ENCODE assay signal across 35 mouse cellular contexts in the genomic region with DNA sequence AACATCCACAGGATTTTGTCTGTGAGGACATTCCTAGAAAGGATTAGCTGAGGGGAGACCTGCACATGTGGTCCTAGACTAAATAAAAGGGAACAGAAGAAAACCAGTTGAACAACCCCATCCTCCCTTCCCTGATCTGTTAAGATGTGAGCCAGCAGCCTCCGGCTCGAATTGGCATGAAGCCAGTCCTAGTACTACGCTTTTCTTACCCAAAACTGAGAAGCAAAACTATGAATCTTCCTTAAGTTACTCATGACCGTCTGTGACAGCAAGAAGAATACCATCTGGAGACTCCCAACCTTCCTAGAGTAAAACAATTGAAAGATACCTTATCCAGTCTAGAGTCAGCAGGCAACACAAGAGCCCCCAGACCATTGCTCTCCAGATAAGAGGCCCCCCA. TPM values are rescaled to one million over a fixed set of nuclear protein-coding genes. Genes with fewer than 3 reads are reported as not detected.
DNase-seq lines count a peak whose midpoint lies in the region; ATAC-seq and TF ChIP-seq lines count a peak whose summit lies in the region.
"Had no signal": no experiment of that assay in that cellular context is flagged by ENCODE, and none has a peak within 500 bp of the region (broad histone marks: within the 10 kb centered on the region; RNA-seq: fewer than 3 reads in every experiment).

No protein-coding gene starts in this region.

- no peak overlapping the region for H3K27ac ChIP-seq in embryonic facial prominence, embryonic 14.5 days (replicated peaks; ENCODE audit: low read depth, low read length)
- H3K27ac ChIP-seq in embryonic facial prominence, embryonic 10.5 days (replicated peaks) = no peak overlapping the region
- no peak overlapping the region for H3K27ac ChIP-seq in limb, embryonic 14.5 days (replicated peaks; ENCODE audit: low read depth, low read length)
- H3K27ac ChIP-seq in limb, embryonic 10.5 days = no peak overlapping the region
- H3K27ac ChIP-seq in stomach, embryonic 14.5 days (ENCODE audit: low read length) = no peak overlapping the region
- no peak overlapping the region for H3K27ac ChIP-seq in stomach, postnatal 0 days (replicated peaks)
- H3K27ac ChIP-seq: embryonic facial prominence, embryonic 13.5 days; hindbrain, embryonic 13.5 days; limb, embryonic 15.5 days; liver, embryonic 13.5 days; midbrain, embryonic 13.5 days; neural tube, embryonic 13.5 days; stomach, embryonic 15.5 days had no signal

- TF ChIP-seq CTCF in stomach, postnatal 0 days (IDR thresholded peaks at IDR 0.05; ENCODE audit: low read depth) = no peak

- no peak overlapping the region for H3K4me2 ChIP-seq in embryonic facial prominence, embryonic 14.5 days (ENCODE audit: low read depth, low read length)
- no peak overlapping the region for H3K4me2 ChIP-seq in limb, embryonic 14.5 days (replicated peaks; ENCODE audit: low read depth, low read length, severe bottlenecking)
- no peak overlapping the region for H3K4me2 ChIP-seq in stomach, embryonic 14.5 days (replicated peaks; ENCODE audit: low read depth, low read length)
- H3K4me2 ChIP-seq in stomach, postnatal 0 days (replicated peaks; ENCODE audit: low read depth) = no peak overlapping the region
- H3K4me2 ChIP-seq: embryonic facial prominence, embryonic 13.5 days; heart, embryonic 11.5 days; hindbrain, embryonic 13.5 days; limb, embryonic 15.5 days; liver, embryonic 13.5 days; midbrain, embryonic 13.5 days; neural tube, embryonic 13.5 days; stomach, embryonic 15.5 days had no signal

- H3K9me3 ChIP-seq in embryonic facial prominence, embryonic 14.5 days (ENCODE audit: control insufficient read depth, low read length) = no peaks in the 10 kb centered on the region
- H3K9me3 ChIP-seq in embryonic facial prominence, embryonic 10.5 days = no peaks in the 10 kb centered on the region
- H3K9me3 ChIP-seq in limb, embryonic 14.5 days (ENCODE audit: control insufficient read depth, low read length) = no peaks in the 10 kb centered on the region
- H3K9me3 ChIP-seq in limb, embryonic 10.5 days (replicated peaks) = no peaks in the 10 kb centered on the region
- H3K9me3 ChIP-seq in stomach, embryonic 14.5 days (ENCODE audit: control insufficient read depth, low read depth, low read length) = no peaks in the 10 kb centered on the region
- no peaks in the 10 kb centered on the region for H3K9me3 ChIP-seq in stomach, postnatal 0 days (ENCODE audit: control insufficient read depth, low read length)
- H3K9me3 ChIP-seq: embryonic facial prominence, embryonic 13.5 days; hindbrain, embryonic 13.5 days; limb, embryonic 15.5 days; liver, embryonic 13.5 days; midbrain, embryonic 13.5 days; neural tube, embryonic 13.5 days; stomach, embryonic 15.5 days had no signal

- no peak overlapping the region for H3K9ac ChIP-seq in embryonic facial prominence, embryonic 14.5 days (ENCODE audit: low read depth, low read length)
- no peak overlapping the region for H3K9ac ChIP-seq in limb, embryonic 14.5 days (ENCODE audit: low read depth, low read length, severe bottlenecking)
- no peak overlapping the region for H3K9ac ChIP-seq in stomach, embryonic 14.5 days (replicated peaks; ENCODE audit: low read depth, low read length)
- no peak overlapping the region for H3K9ac ChIP-seq in stomach, postnatal 0 days (ENCODE audit: low read length)
- H3K9ac ChIP-seq: embryonic facial prominence, embryonic 13.5 days; hindbrain, embryonic 13.5 days; limb, embryonic 15.5 days; liver, embryonic 13.5 days; midbrain, embryonic 13.5 days; neural tube, embryonic 13.5 days; stomach, embryonic 15.5 days had no signal

- H3K36me3 ChIP-seq in embryonic facial prominence, embryonic 14.5 days (ENCODE audit: control insufficient read depth, insufficient read depth, low read length) = no peaks in the 10 kb centered on the region
- no peaks in the 10 kb centered on the region for H3K36me3 ChIP-seq in embryonic facial prominence, embryonic 10.5 days (replicated peaks)
- no peaks in the 10 kb centered on the region for H3K36me3 ChIP-seq in limb, embryonic 14.5 days (ENCODE audit: control insufficient read depth, insufficient read depth, low read length)
- no peaks in the 10 kb centered on the region for H3K36me3 ChIP-seq in limb, embryonic 10.5 days
- H3K36me3 ChIP-seq in stomach, embryonic 14.5 days (ENCODE audit: control insufficient read depth, insufficient read depth, low read length) = no peaks in the 10 kb centered on the region
- H3K36me3 ChIP-seq in stomach, postnatal 0 days (ENCODE audit: control insufficient read depth, insufficient read depth, low read length) = no peaks in the 10 kb centered on the region
- H3K36me3 ChIP-seq: embryonic facial prominence, embryonic 13.5 days; hindbrain, embryonic 13.5 days; limb, embryonic 15.5 days; liver, embryonic 13.5 days; midbrain, embryonic 13.5 days; neural tube, embryonic 13.5 days; stomach, embryonic 15.5 days had no signal

- TF ChIP-seq POLR2A in limb, embryonic 14.5 days (IDR thresholded peaks at IDR 0.05; ENCODE audit: borderline replicate concordance, extremely low read depth, insufficient read depth, insufficient read length) = no peak

- DNase-seq in embryonic facial prominence, embryonic 14.5 days (ENCODE audit: low spot score) = peak; percentile 54
- no peak for DNase-seq in embryonic facial prominence, embryonic 10.5 days (ENCODE audit: low spot score)
- peak; percentile 9 to 12 for DNase-seq in layer of hippocampus, adult 8-10 months (ENCODE audit: low spot score in 2 of 2)
- no peak for DNase-seq in layer of hippocampus, postnatal 14 days (ENCODE audit: low spot score in 2 of 2)
- DNase-seq in limb, embryonic 14.5 days (ENCODE audit: low spot score) = peak; percentile 49
- no peak for DNase-seq in limb, embryonic 10.5 days (ENCODE audit: low spot score)
- no peak for DNase-seq in stomach, postnatal 0 days (ENCODE audit: low spot score)
- DNase-seq: adrenal gland, postnatal 10 days; cerebellum, adult 11 months; cerebellum, adult 9-10 months; embryo, embryonic 11 days; gastrocnemius, postnatal 14 days; heart, adult 18-20 months; heart, postnatal 4 days; kidney, adult 9 months; kidney, postnatal 10 days; liver, embryonic 13.5 days; lung, adult 18-20 months; thymus, adult 18-20 months; thymus, postnatal 25 days had no signal

- H3K27me3 ChIP-seq in embryonic facial prominence, embryonic 14.5 days (replicated peaks; ENCODE audit: control insufficient read depth, insufficient read depth, low read length) = no peaks in the 10 kb centered on the region
- no peaks in the 10 kb centered on the region for H3K27me3 ChIP-seq in embryonic facial prominence, embryonic 10.5 days (replicated peaks; ENCODE audit: low read depth, poor library complexity, severe bottlenecking)
- H3K27me3 ChIP-seq in limb, embryonic 14.5 days (ENCODE audit: control insufficient read depth, insufficient read depth, low read length) = no peaks in the 10 kb centered on the region
- no peaks in the 10 kb centered on the region for H3K27me3 ChIP-seq in limb, embryonic 10.5 days (ENCODE audit: low read depth, poor library complexity, severe bottlenecking)
- no peaks in the 10 kb centered on the region for H3K27me3 ChIP-seq in stomach, embryonic 14.5 days (ENCODE audit: control insufficient read depth, insufficient read depth, low read length)
- H3K27me3 ChIP-seq in stomach, postnatal 0 days (ENCODE audit: control insufficient read depth, insufficient read depth, low read length) = no peaks in the 10 kb centered on the region
- H3K27me3 ChIP-seq: embryonic facial prominence, embryonic 13.5 days; hindbrain, embryonic 13.5 days; limb, embryonic 15.5 days; liver, embryonic 13.5 days; midbrain, embryonic 13.5 days; neural tube, embryonic 13.5 days; stomach, embryonic 15.5 days had no signal

- ATAC-seq in embryonic facial prominence, embryonic 14.5 days (ENCODE audit: low read depth) = no peak
- ATAC-seq in limb, embryonic 14.5 days (ENCODE audit: low FRiP score, low read depth) = no peak
- peak; percentile 63; the same call in 1 of the 2 replicates for ATAC-seq in stomach, embryonic 14.5 days (ENCODE audit: insufficient number of reproducible peaks, insufficient read depth, low FRiP score, low read depth)
- ATAC-seq in stomach, postnatal 0 days (ENCODE audit: low FRiP score, low TSS enrichment) = no peak
- ATAC-seq: forebrain, embryonic 16.5 days; intestine, postnatal 0 days; midbrain, embryonic 13.5 days had no signal

- 65% methylated on average over 4 of the region's 4 CpGs for WGBS in embryonic facial prominence, embryonic 14.5 days
- 88% methylated on average over 4 of the region's 4 CpGs for WGBS in embryonic facial prominence, embryonic 10.5 days
- 67% methylated on average over 4 of the region's 4 CpGs for WGBS in limb, embryonic 14.5 days
- 83% methylated on average over 4 of the region's 4 CpGs for WGBS in limb, embryonic 10.5 days
- 36% methylated on average over 4 of the region's 4 CpGs for WGBS in stomach, embryonic 14.5 days
- WGBS in stomach, postnatal 0 days = 26% methylated on average over 4 of the region's 4 CpGs

- TF ChIP-seq EP300 in stomach, postnatal 0 days (optimal IDR thresholded peaks at IDR 0.05) = no peak

- H3K4me1 ChIP-seq in embryonic facial prominence, embryonic 14.5 days (ENCODE audit: control insufficient read depth, insufficient read depth, low read length) = no peaks in the 10 kb centered on the region
- no peaks in the 10 kb centered on the region for H3K4me1 ChIP-seq in embryonic facial prominence, embryonic 10.5 days
- H3K4me1 ChIP-seq in limb, embryonic 14.5 days (ENCODE audit: control insufficient read depth, insufficient read depth, low read length) = no peaks in the 10 kb centered on the region
- H3K4me1 ChIP-seq in limb, embryonic 10.5 days = no peaks in the 10 kb centered on the region
- H3K4me1 ChIP-seq in stomach, embryonic 14.5 days (ENCODE audit: control insufficient read depth, insufficient read depth, low read length) = no peaks in the 10 kb centered on the region
- no peaks in the 10 kb centered on the region for H3K4me1 ChIP-seq in stomach, postnatal 0 days (replicated peaks; ENCODE audit: control insufficient read depth, insufficient read depth)
- H3K4me1 ChIP-seq: embryonic facial prominence, embryonic 13.5 days; hindbrain, embryonic 13.5 days; liver, embryonic 13.5 days; midbrain, embryonic 13.5 days; neural tube, embryonic 13.5 days; stomach, embryonic 15.5 days had no signal

- no peak overlapping the region for H3K4me3 ChIP-seq in embryonic facial prominence, embryonic 14.5 days (ENCODE audit: low read depth, low read length)
- H3K4me3 ChIP-seq in embryonic facial prominence, embryonic 10.5 days = no peak overlapping the region
- H3K4me3 ChIP-seq in limb, embryonic 14.5 days (replicated peaks; ENCODE audit: low read length) = no peak overlapping the region
- H3K4me3 ChIP-seq in limb, embryonic 10.5 days = no peak overlapping the region
- no peak overlapping the region for H3K4me3 ChIP-seq in stomach, embryonic 14.5 days (ENCODE audit: low read depth, low read length)
- H3K4me3 ChIP-seq in stomach, postnatal 0 days (ENCODE audit: low read depth, low read length) = no peak overlapping the region
- H3K4me3 ChIP-seq: embryonic facial prominence, embryonic 13.5 days; erythroblast, embryonic 14.5 days; hindbrain, embryonic 13.5 days; limb, embryonic 15.5 days; liver, embryonic 13.5 days; midbrain, embryonic 13.5 days; neural tube, embryonic 13.5 days; stomach, embryonic 15.5 days had no signal

RNA-seq across cellular contexts. Expression of a gene that starts 15.9 kb away (rescaled TPM):
- not detected in 2 replicates for polyA plus RNA-seq in embryonic facial prominence, embryonic 14.5 days (2014; fragmentation: Nextera tagmentation; extraction: Ambion mirVana)
- polyA plus RNA-seq in embryonic facial prominence, embryonic 10.5 days (2016; fragmentation: Nextera tagmentation; extraction: Ambion mirVana) = not detected in 2 replicates
- under 1 TPM in 1 of 4 experiments, not detected in 3; 0.23 TPM for total RNA-seq in layer of hippocampus, adult 8-10 months (2022)
- under 1 TPM in 1 of 2 experiments, not detected in 1; 0.36 TPM for total RNA-seq in layer of hippocampus, postnatal 14 days (2021)
- polyA plus RNA-seq in limb, embryonic 14.5 days (2012; rRNA removed) = not detected in 2 replicates
- not detected in 2 replicates for polyA plus RNA-seq in limb, embryonic 14.5 days (2014; fragmentation: Nextera tagmentation; extraction: Ambion mirVana)
- polyA plus RNA-seq in limb, embryonic 10.5 days (2016; fragmentation: Nextera tagmentation; extraction: Ambion mirVana) = not detected in 2 replicates
- polyA plus RNA-seq in stomach, embryonic 14.5 days (2014; fragmentation: Nextera tagmentation; extraction: Ambion mirVana) = not detected in 2 replicates
- polyA plus RNA-seq in stomach, postnatal 0 days (2015; fragmentation: Nextera tagmentation; extraction: Ambion mirVana) = 0.24 and 0.27 TPM in 2 replicates
- total RNA-seq: adrenal gland, postnatal 10 days; CH12.LX; gastrocnemius, postnatal 14 days; heart, adult 18-20 months; heart, postnatal 4 days; megakaryocyte, adult 5-6 weeks had no signal
- polyA plus RNA-seq: C2C12; embryonic facial prominence, embryonic 13.5 days; erythroblast, embryonic 14.5 days; forebrain, embryonic 16.5 days; heart, embryonic 11.5 days; heart, embryonic 16.5 days; hindbrain, embryonic 13.5 days; intestine, postnatal 0 days; liver, embryonic 13.5 days; midbrain, embryonic 13.5 days; neural tube, embryonic 13.5 days had no signal

Comparison
In these comparisons a context has a peak if more than half of its experiments do, and no peak if none do; other contexts are left out.
1. DNase-seq: peak in embryonic facial prominence, embryonic 14.5 days (single experiment), layer of hippocampus, adult 8-10 months (2 of 2) and limb, embryonic 14.5 days (single experiment); none in embryonic facial prominence, embryonic 10.5 days (single experiment), layer of hippocampus, postnatal 14 days (0 of 2), limb, embryonic 10.5 days (single experiment) and stomach, postnatal 0 days (single experiment).